Mouse (Mus musculus): Measurements from ENCODE around the gene Olfr709-ps1.
"Not testable (repeated sequence)": the region's sequence is repeated elsewhere in the genome, so short reads cannot be mapped to it uniquely, and the experiment has no call there.

Gene Olfr709-ps1

GRCm38 (mm10) chr7:106932119-106932518 is at the start of gene Olfr709-ps1:
Gene Olfr709-ps1 (minus strand): TSS chr7:106932219.
- no peak for DNase-seq

GRCm38 (mm10) chr7:106975353-106975752 is 43.3 kb upstream of the Olfr709-ps1 start, which contains the start of gene Olfr711:
Gene Olfr711 (minus strand): TSS chr7:106975453.
- no peak for DNase-seq

- not testable (repeated sequence) for DNase-seq
Measured at GRCm38 (mm10) chr7:106967503-106967902, 35.5 kb upstream of the Olfr709-ps1 start.

GRCm38 (mm10) chr7:106963837-106964236 is 31.8 kb upstream of the Olfr709-ps1 start, which contains the start of gene Olfr6:
Gene Olfr6 (minus strand): TSS chr7:106963937.
- DNase-seq: no peak

- no peak for DNase-seq
Measured at GRCm38 (mm10) chr7:106948212-106948611, 16.2 kb upstream of the Olfr709-ps1 start, which contains the start of gene Olfr710. Gene Olfr710 (minus strand): TSS chr7:106948312.

- DNase-seq: not testable (repeated sequence)
Measured at GRCm38 (mm10) chr7:106920961-106921360, 11.1 kb downstream of the Olfr709-ps1 start.

GRCm38 (mm10) chr7:106907676-106908075 is 24.3 kb downstream of the Olfr709-ps1 start, which contains the start of gene Olfr1532-ps1:
Gene Olfr1532-ps1 (plus strand): TSS chr7:106908001.
- DNase-seq: no peak

GRCm38 (mm10) chr7:106901141-106901540 is 30.9 kb downstream of the Olfr709-ps1 start, which contains the start of gene Olfr707:
Gene Olfr707 (minus strand): TSS chr7:106901241.
- not testable (repeated sequence) for DNase-seq

- DNase-seq: no peak
Measured at GRCm38 (mm10) chr7:106888062-106888461, 44.0 kb downstream of the Olfr709-ps1 start, which contains the start of gene Olfr706. Gene Olfr706 (minus strand): TSS chr7:106888162.

GRCm38 (mm10) chr7:106876791-106877190 is 55.2 kb downstream of the Olfr709-ps1 start, which contains the start of gene Olfr705:
Gene Olfr705 (minus strand): TSS chr7:106876891.
- DNase-seq: no peak

Measured in right cerebral cortex, postnatal 14 days (tissue).